Comparison of ENCODE assay signal across 8 mouse cellular contexts in genomic region chr13:92609486-92610310, GRCm38 (mm10). TPM values are rescaled to one million over a fixed set of nuclear protein-coding genes. Genes with fewer than 3 reads are reported as not detected.
DNase-seq lines count a peak whose midpoint lies in the region; ATAC-seq and TF ChIP-seq lines count a peak whose summit lies in the region.

No protein-coding gene starts in this region.

- H3K4me2 ChIP-seq in forebrain, postnatal 0 days (ENCODE audit: low read depth) = peak overlapping the region; percentile 92
- H3K4me2 ChIP-seq in hindbrain, embryonic 13.5 days = peak overlapping the region; percentile 83
- peak overlapping the region; percentile 90 for H3K4me2 ChIP-seq in limb, embryonic 15.5 days
- peak overlapping the region; percentile 92 for H3K4me2 ChIP-seq in midbrain, embryonic 15.5 days

- no peak overlapping the region for H3K9ac ChIP-seq in forebrain, postnatal 0 days
- peak overlapping the region; percentile 84; the same call in 1 of the 2 replicates for H3K9ac ChIP-seq in hindbrain, embryonic 13.5 days
- H3K9ac ChIP-seq in limb, embryonic 15.5 days = no peak overlapping the region
- H3K9ac ChIP-seq in midbrain, embryonic 15.5 days = peak overlapping the region; percentile 72

- no peak for ATAC-seq in forebrain, postnatal 0 days
- ATAC-seq in hindbrain, embryonic 13.5 days (ENCODE audit: low FRiP score) = no peak
- no peak for ATAC-seq in limb, embryonic 15.5 days (ENCODE audit: insufficient number of reproducible peaks, low FRiP score, low TSS enrichment, low read depth)
- no peak for ATAC-seq in midbrain, embryonic 15.5 days (replicated peaks)

- 18% methylated on average over 13 of the region's 13 CpGs for WGBS in cerebellum, adult 2 months
- 11% methylated on average over 13 of the region's 13 CpGs for WGBS in forebrain, postnatal 0 days
- 12% methylated on average over 13 of the region's 13 CpGs for WGBS in hindbrain, embryonic 13.5 days
- WGBS in limb, embryonic 15.5 days = 17% methylated on average over 13 of the region's 13 CpGs
- 9% methylated on average over 13 of the region's 13 CpGs for WGBS in midbrain, embryonic 15.5 days
- 10% methylated on average over 13 of the region's 13 CpGs for WGBS in thymus, adult 2 months

- H3K9me3 ChIP-seq in forebrain, postnatal 0 days (ENCODE audit: low read length) = no peaks in the 10 kb centered on the region
- no peaks in the 10 kb centered on the region for H3K9me3 ChIP-seq in hindbrain, embryonic 13.5 days
- no peaks in the 10 kb centered on the region for H3K9me3 ChIP-seq in limb, embryonic 15.5 days
- no peaks in the 10 kb centered on the region for H3K9me3 ChIP-seq in midbrain, embryonic 15.5 days

- H3K27ac ChIP-seq in cerebellum, adult 2 months (ENCODE audit: insufficient read depth, low read length) = no peak overlapping the region
- H3K27ac ChIP-seq in forebrain, postnatal 0 days (ENCODE audit: low read depth, low read length) = peak overlapping the region; percentile 81; the same call in 1 of the 2 replicates
- peak overlapping the region; percentile 86 for H3K27ac ChIP-seq in hindbrain, embryonic 13.5 days
- peak overlapping the region; percentile 90 for H3K27ac ChIP-seq in limb, embryonic 15.5 days
- peak overlapping the region; percentile 80; the same call in 1 of the 2 replicates for H3K27ac ChIP-seq in midbrain, embryonic 15.5 days
- H3K27ac ChIP-seq in thymus, adult 2 months (ENCODE audit: control insufficient read depth, insufficient read depth, low read length) = peak overlapping the region; percentile 80

- DNase-seq in MEL-GATA-1-ER (ENCODE audit: extremely low read depth, low read depth) = peak; percentile 46
- no peak for DNase-seq in cerebellum, adult 2 months
- DNase-seq in forebrain, postnatal 0 days = no peak
- DNase-seq in thymus, adult 2 months = peak; percentile 60
- no peak for DNase-seq in layer of hippocampus, adult 8-10 months (ENCODE audit: low spot score in 2 of 2)

- H3K27me3 ChIP-seq in cerebellum, adult 2 months (ENCODE audit: control insufficient read depth, insufficient read depth, low read length) = no peaks in the 10 kb centered on the region
- no peaks in the 10 kb centered on the region for H3K27me3 ChIP-seq in forebrain, postnatal 0 days (ENCODE audit: insufficient read depth, low read length)
- 0 out of 2 replicates have a peak, but pooled peaks cover 4% of the 10 kb centered on the region for H3K27me3 ChIP-seq in hindbrain, embryonic 13.5 days
- H3K27me3 ChIP-seq in limb, embryonic 15.5 days = no peaks in the 10 kb centered on the region
- H3K27me3 ChIP-seq in midbrain, embryonic 15.5 days (replicated peaks) = no peaks in the 10 kb centered on the region
- no peaks in the 10 kb centered on the region for H3K27me3 ChIP-seq in thymus, adult 2 months (ENCODE audit: control insufficient read depth, insufficient read depth, low read length)

- no peak for TF ChIP-seq POLR2A in cerebellum, adult 2 months (IDR thresholded peaks at IDR 0.05; ENCODE audit: borderline replicate concordance, insufficient read depth, low read length)
- TF ChIP-seq POLR2A in thymus, adult 2 months (IDR thresholded peaks at IDR 0.05; ENCODE audit: control insufficient read depth, extremely low read depth, insufficient read depth, low read length, poor library complexity) = 0 out of 2 replicates have a peak, but pooled peaks have one; percentile 33

- H3K4me1 ChIP-seq in cerebellum, adult 2 months (ENCODE audit: control insufficient read depth, insufficient read depth, low read length) = no peaks in the 10 kb centered on the region; the same call in 1 of the 2 replicates
- 0 out of 2 replicates have a peak, but pooled peaks cover 11% of the 10 kb centered on the region for H3K4me1 ChIP-seq in forebrain, postnatal 0 days (ENCODE audit: insufficient read depth)
- H3K4me1 ChIP-seq in hindbrain, embryonic 13.5 days (replicated peaks) = peaks cover 25% of the 10 kb centered on the region
- H3K4me1 ChIP-seq in limb, embryonic 15.5 days = peaks cover 16% of the 10 kb centered on the region
- peaks cover 24% of the 10 kb centered on the region for H3K4me1 ChIP-seq in midbrain, embryonic 15.5 days
- peaks cover 16% of the 10 kb centered on the region for H3K4me1 ChIP-seq in thymus, adult 2 months (replicated peaks; ENCODE audit: control insufficient read depth, insufficient read depth, low read length)

- peak overlapping the region; percentile 63 for H3K4me3 ChIP-seq in cerebellum, adult 2 months (replicated peaks; ENCODE audit: insufficient read depth, low read depth, low read length)
- H3K4me3 ChIP-seq in forebrain, postnatal 0 days (ENCODE audit: low read depth, low read length) = peak overlapping the region; percentile 93
- peak overlapping the region; percentile 81 for H3K4me3 ChIP-seq in hindbrain, embryonic 13.5 days
- H3K4me3 ChIP-seq in limb, embryonic 15.5 days = peak overlapping the region; percentile 86
- peak overlapping the region; percentile 77 for H3K4me3 ChIP-seq in midbrain, embryonic 15.5 days
- peak overlapping the region; percentile 4; the same call in 1 of the 2 replicates for H3K4me3 ChIP-seq in thymus, adult 2 months (ENCODE audit: control insufficient read depth, insufficient read depth, low read length)

- no peaks in the 10 kb centered on the region for H3K36me3 ChIP-seq in forebrain, postnatal 0 days (ENCODE audit: insufficient read depth)
- no peaks in the 10 kb centered on the region for H3K36me3 ChIP-seq in hindbrain, embryonic 13.5 days
- H3K36me3 ChIP-seq in limb, embryonic 15.5 days = no peaks in the 10 kb centered on the region
- H3K36me3 ChIP-seq in midbrain, embryonic 15.5 days (replicated peaks) = no peaks in the 10 kb centered on the region
- no peaks in the 10 kb centered on the region for H3K36me3 ChIP-seq in thymus, adult 2 months (ENCODE audit: control insufficient read depth, insufficient read depth, low read length)

- TF ChIP-seq CTCF in cerebellum, adult 2 months (IDR thresholded peaks at IDR 0.05; ENCODE audit: borderline replicate concordance, insufficient read depth, low read depth, low read length) = no peak
- no peak for TF ChIP-seq CTCF in forebrain, postnatal 0 days (IDR thresholded peaks at IDR 0.05; ENCODE audit: low read depth)
- no peak for TF ChIP-seq CTCF in thymus, adult 2 months (IDR thresholded peaks at IDR 0.05; ENCODE audit: borderline replicate concordance, control insufficient read depth, extremely low read depth, insufficient read depth, low read length, poor library complexity)

RNA-seq across cellular contexts. Expression of gene Serinc5, which starts 1.2 kb away (rescaled TPM):
- polyA plus RNA-seq in cerebellum, adult 2 months (2012; rRNA removed) = 48.1 and 50.7 TPM in 2 replicates
- total RNA-seq in forebrain, postnatal 0 days (2014; rRNA removed) = 31.1 and 41.7 TPM in 2 replicates
- polyA plus RNA-seq in forebrain, postnatal 0 days (2015; fragmentation: Nextera tagmentation; extraction: Ambion mirVana) = 9.0 and 11.5 TPM in 2 replicates
- polyA plus RNA-seq in hindbrain, embryonic 13.5 days (2015; fragmentation: Nextera tagmentation; extraction: Ambion mirVana) = 15.8 and 18.6 TPM in 2 replicates
- polyA plus RNA-seq in limb, embryonic 15.5 days (2015; fragmentation: Nextera tagmentation; extraction: Ambion mirVana) = 19.3 and 19.7 TPM in 2 replicates
- 18.1 and 18.6 TPM in 2 replicates for polyA plus RNA-seq in midbrain, embryonic 15.5 days (2015; fragmentation: Nextera tagmentation; extraction: Ambion mirVana)
- polyA plus RNA-seq in thymus, adult 2 months (2012; rRNA removed) = 108 and 109 TPM in 2 replicates
- 10 to 100 TPM; 64.2 to 73.9 (median 70.0) TPM for total RNA-seq in layer of hippocampus, adult 8-10 months (2022)

RNA-seq across cellular contexts. Expression of gene Spz1, which starts 33.7 kb away (rescaled TPM):
- not detected in 2 replicates for polyA plus RNA-seq in cerebellum, adult 2 months (2012; rRNA removed)
- not detected in 2 replicates for total RNA-seq in forebrain, postnatal 0 days (2014; rRNA removed)
- polyA plus RNA-seq in forebrain, postnatal 0 days (2015; fragmentation: Nextera tagmentation; extraction: Ambion mirVana) = not detected in 2 replicates
- not detected in 2 replicates for polyA plus RNA-seq in hindbrain, embryonic 13.5 days (2015; fragmentation: Nextera tagmentation; extraction: Ambion mirVana)
- not detected in 2 replicates for polyA plus RNA-seq in limb, embryonic 15.5 days (2015; fragmentation: Nextera tagmentation; extraction: Ambion mirVana)
- not detected in 2 replicates for polyA plus RNA-seq in midbrain, embryonic 15.5 days (2015; fragmentation: Nextera tagmentation; extraction: Ambion mirVana)
- polyA plus RNA-seq in thymus, adult 2 months (2012; rRNA removed) = 0.15 and 0.22 TPM in 2 replicates
- total RNA-seq in layer of hippocampus, adult 8-10 months (2022) = not detected

Comparison
In these comparisons a context has a peak if more than half of its experiments do, and no peak if none do; other contexts are left out.
1. DNase-seq: peak in MEL-GATA-1-ER (single experiment) and thymus, adult 2 months (single experiment); none in cerebellum, adult 2 months (0 of 2), forebrain, postnatal 0 days (single experiment) and layer of hippocampus, adult 8-10 months (0 of 2).
2. H3K4me3 ChIP-seq: peak in every context shown above with its lines; median percentile 93 in forebrain, postnatal 0 days; 86 in limb, embryonic 15.5 days; 81 in hindbrain, embryonic 13.5 days; 77 in midbrain, embryonic 15.5 days; 63 in cerebellum, adult 2 months; 4 in thymus, adult 2 months.
3. H3K9ac ChIP-seq: peak in hindbrain, embryonic 13.5 days (single experiment) and midbrain, embryonic 15.5 days (single experiment); none in forebrain, postnatal 0 days (single experiment) and limb, embryonic 15.5 days (single experiment).
4. Peak in every context shown above with its lines, with median percentiles within 50 percentile points of each other: H3K4me2 ChIP-seq.